Mouse (Mus musculus): ENCODE measurements around the gene Arfgap3.
"Not testable (repeated sequence)": the region's sequence is repeated elsewhere in the genome, so short reads cannot be mapped to it uniquely, and the experiment has no call there.

The Arfgap3 gene

DNA sequence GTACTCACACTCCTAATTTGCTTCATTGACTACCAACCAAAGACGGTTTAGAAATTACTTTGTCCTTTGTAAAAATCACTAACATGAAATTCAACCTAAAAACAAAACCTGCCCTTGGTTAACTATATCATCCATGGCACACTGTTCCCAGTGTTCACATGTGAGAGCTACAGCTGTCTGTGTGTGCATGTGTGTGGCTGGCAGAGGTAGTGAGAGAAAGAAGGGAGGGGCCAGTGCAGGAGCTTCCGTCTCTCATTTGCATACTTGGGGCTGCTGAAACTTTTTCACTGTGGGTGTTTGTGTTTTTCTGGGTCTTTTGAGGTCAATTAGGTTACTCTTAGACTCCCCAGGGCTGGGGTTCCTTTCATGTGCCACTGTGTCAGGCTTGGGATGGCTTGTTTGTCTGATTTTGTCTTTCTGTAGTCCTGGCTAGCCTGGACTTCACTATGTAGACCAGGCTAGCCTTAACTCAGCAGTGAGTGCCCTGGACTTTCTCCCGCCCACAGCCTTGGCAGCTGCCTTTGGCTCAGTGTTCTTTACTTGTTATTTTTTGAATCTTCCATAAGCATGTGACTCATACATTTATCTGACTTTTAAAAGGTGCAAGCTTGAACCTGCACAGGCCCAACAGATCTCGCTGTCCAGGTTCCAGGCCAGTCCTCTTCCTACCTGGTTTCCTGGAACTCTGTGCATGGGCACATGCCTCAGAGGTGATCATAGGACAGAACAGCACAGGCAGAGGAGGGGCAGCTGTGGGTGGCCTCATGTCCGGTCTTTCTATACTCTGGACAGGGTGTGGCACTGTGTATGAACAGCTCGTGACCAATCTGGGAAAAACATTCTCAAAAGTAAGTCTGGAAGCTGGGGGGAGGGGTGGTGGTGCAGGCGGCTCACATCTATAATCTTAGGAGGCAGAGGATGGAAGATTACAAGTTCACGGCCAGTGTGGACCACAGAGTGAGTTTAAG is 11.9 kb downstream of the Arfgap3 start:
- H3K36me3 ChIP-seq (ENCODE audit: insufficient read depth, low read length) = peaks cover 24% of the 10 kb centered on the region
- H3K4me3 ChIP-seq (replicated peaks; ENCODE audit: low read length) = peak overlapping the region; percentile 60
- no peaks in the 10 kb centered on the region for H3K27me3 ChIP-seq (ENCODE audit: insufficient read depth, low read length)
- H3K9me3 ChIP-seq (ENCODE audit: low read length) = no peaks in the 10 kb centered on the region
- peaks cover 44% of the 10 kb centered on the region for H3K4me1 ChIP-seq (replicated peaks; ENCODE audit: low read depth, low read length)
- no peak for TF ChIP-seq CTCF (conservative IDR thresholded peaks at IDR 0.05; ENCODE audit: low read length)
- no peak for TF ChIP-seq POU5F1 (IDR thresholded peaks at IDR 0.05; ENCODE audit: borderline replicate concordance, low read length)
- no peak for TF ChIP-seq NANOG (IDR thresholded peaks at IDR 0.05; ENCODE audit: borderline replicate concordance, low read length)

DNA sequence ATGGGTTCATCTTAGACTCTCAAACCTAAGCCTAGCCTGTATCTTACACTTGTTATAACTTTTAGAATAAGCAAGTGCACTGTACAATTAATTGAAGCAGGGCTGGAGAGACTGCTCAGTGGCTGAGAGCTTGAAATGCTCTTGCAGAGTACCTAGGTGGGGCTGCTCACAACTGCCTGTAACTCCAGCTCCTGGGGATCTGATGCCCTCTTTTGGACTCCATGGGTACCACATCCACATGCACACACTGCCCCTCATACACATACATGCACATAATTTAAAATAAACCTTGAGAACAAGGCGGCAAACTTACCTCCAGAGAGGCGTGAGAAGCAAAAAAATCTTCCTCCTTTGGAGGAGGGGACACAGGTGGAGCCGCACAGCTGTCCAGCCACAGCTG is 17.7 kb downstream of the Arfgap3 start:
- peaks cover 14% of the 10 kb centered on the region for H3K36me3 ChIP-seq (ENCODE audit: insufficient read depth, low read length)
- H3K9me3 ChIP-seq (ENCODE audit: low read length) = no peaks in the 10 kb centered on the region
- TF ChIP-seq POU5F1 (IDR thresholded peaks at IDR 0.05; ENCODE audit: borderline replicate concordance, low read length) (no peak), CTCF (conservative IDR thresholded peaks at IDR 0.05; ENCODE audit: low read length) (peak; percentile 63)
- H3K4me1 ChIP-seq (replicated peaks; ENCODE audit: low read depth, low read length) = peaks cover 70% of the 10 kb centered on the region
- no peak overlapping the region for H3K4me3 ChIP-seq (replicated peaks; ENCODE audit: low read length)
- H3K27me3 ChIP-seq (ENCODE audit: insufficient read depth, low read length) = no peaks in the 10 kb centered on the region

DNA sequence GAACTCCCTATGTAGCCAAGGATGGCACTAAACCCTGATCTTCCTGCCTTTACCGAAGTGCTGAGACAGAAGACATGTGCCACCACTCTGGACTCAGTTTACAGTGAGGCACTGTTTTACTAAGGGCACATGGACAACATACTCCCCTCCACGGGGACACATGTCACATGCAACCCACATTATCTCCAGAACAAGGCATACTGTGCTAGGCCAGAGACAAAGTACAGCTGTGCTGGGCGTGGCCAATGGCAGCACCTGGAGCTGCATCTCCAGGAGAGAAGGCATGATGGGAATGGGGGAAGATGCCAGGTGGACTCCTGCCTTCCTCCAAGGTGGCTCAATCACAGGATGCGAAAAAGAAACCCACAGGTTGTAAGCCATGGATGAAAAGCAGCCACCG is 21.1 kb downstream of the Arfgap3 start:
- TF ChIP-seq CTCF (conservative IDR thresholded peaks at IDR 0.05; ENCODE audit: low read length) = no peak
- no peak for TF ChIP-seq POU5F1 (IDR thresholded peaks at IDR 0.05; ENCODE audit: borderline replicate concordance, low read length)
- TF ChIP-seq NANOG (IDR thresholded peaks at IDR 0.05; ENCODE audit: borderline replicate concordance, low read length) = no peak
- Histone ChIP-seq H3K9me3 (ENCODE audit: low read length) (no peaks in the 10 kb centered on the region), H3K4me3 (replicated peaks; ENCODE audit: low read length) (no peak overlapping the region), H3K36me3 (ENCODE audit: insufficient read depth, low read length) (peaks cover 11% of the 10 kb centered on the region), H3K27me3 (ENCODE audit: insufficient read depth, low read length) (no peaks in the 10 kb centered on the region), H3K4me1 (replicated peaks; ENCODE audit: low read depth, low read length) (peaks cover 60% of the 10 kb centered on the region)

DNA sequence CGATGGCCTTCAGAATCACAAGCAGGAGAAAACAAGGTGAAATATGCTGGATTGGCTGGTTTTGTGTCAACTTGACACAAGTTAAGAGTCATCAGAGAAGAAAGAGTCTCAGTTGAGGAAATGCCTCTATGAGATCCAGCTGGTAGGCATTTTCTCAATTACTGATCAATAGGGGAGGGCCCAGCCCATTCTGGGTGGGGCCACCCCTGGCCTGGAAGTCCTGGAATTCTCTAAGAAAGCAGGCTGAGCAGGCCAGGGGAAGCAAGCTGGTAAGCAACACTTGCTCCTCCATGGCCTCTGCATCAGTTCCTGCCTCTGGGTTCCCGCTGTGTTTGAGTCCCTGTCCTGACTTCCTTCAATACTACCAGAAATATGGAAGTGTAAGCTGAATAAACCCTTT is 27.0 kb downstream of the Arfgap3 start:
- Histone ChIP-seq H3K36me3 (ENCODE audit: insufficient read depth, low read length) (peaks cover 15% of the 10 kb centered on the region), H3K4me3 (replicated peaks; ENCODE audit: low read length) (no peak overlapping the region), H3K4me1 (replicated peaks; ENCODE audit: low read depth, low read length) (peaks cover 18% of the 10 kb centered on the region), H3K9me3 (ENCODE audit: low read length) (no peaks in the 10 kb centered on the region), H3K27me3 (ENCODE audit: insufficient read depth, low read length) (no peaks in the 10 kb centered on the region)
- TF ChIP-seq NANOG (IDR thresholded peaks at IDR 0.05; ENCODE audit: borderline replicate concordance, low read length) (no peak), POU5F1 (IDR thresholded peaks at IDR 0.05; ENCODE audit: borderline replicate concordance, low read length) (no peak), CTCF (conservative IDR thresholded peaks at IDR 0.05; ENCODE audit: low read length) (no peak)

DNA sequence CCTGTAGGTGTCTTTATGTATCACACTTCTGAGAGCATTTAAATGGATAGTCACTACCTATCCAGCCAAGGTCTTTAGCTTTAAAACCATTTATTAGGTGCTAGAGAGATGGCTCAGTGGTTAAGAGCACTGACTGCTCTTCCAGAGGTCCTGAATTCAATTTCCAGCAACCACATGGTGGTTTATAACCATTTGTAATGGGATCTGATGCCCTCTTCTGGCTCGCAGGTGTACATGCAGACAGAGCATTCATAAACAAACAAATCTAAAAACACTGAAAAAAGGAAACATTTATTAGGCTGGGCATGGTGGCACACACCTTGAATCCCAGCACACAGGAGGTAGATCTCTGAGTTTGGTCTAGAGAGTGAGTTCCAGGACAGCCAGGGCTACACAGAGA is 35.1 kb downstream of the Arfgap3 start:
- H3K9me3 ChIP-seq (ENCODE audit: low read length) = no peaks in the 10 kb centered on the region
- H3K36me3 ChIP-seq (ENCODE audit: insufficient read depth, low read length) = peaks cover 30% of the 10 kb centered on the region
- no peak overlapping the region for H3K4me3 ChIP-seq (replicated peaks; ENCODE audit: low read length)
- H3K27me3 ChIP-seq (ENCODE audit: insufficient read depth, low read length) = no peaks in the 10 kb centered on the region
- peaks cover 18% of the 10 kb centered on the region for H3K4me1 ChIP-seq (replicated peaks; ENCODE audit: low read depth, low read length)
- TF ChIP-seq CTCF (conservative IDR thresholded peaks at IDR 0.05; ENCODE audit: low read length) (peak; percentile 41), POU5F1 (IDR thresholded peaks at IDR 0.05; ENCODE audit: borderline replicate concordance, low read length) (no peak)

DNA sequence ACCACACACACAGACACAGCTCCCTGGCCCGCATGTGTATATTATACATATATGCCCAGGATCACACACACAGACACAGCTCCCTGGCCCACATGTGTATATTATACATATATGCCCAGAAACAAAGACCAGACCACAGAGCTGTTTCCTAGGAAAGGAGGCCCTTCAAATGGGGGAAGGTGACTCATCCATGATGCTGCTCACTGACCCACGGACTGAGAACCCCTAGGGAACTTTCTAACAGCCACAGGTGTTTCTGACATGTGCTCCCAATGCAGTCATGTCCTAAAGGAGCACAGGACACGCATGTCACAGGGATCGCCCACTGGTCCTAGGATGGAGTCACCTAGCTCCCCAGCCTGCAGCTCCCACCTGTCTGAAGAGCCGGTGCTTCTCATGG is 40.2 kb downstream of the Arfgap3 start:
- H3K4me1 ChIP-seq (replicated peaks; ENCODE audit: low read depth, low read length) = peaks cover 44% of the 10 kb centered on the region
- no peak overlapping the region for H3K4me3 ChIP-seq (replicated peaks; ENCODE audit: low read length)
- TF ChIP-seq NANOG (IDR thresholded peaks at IDR 0.05; ENCODE audit: borderline replicate concordance, low read length) (no peak), POU5F1 (IDR thresholded peaks at IDR 0.05; ENCODE audit: borderline replicate concordance, low read length) (no peak), CTCF (conservative IDR thresholded peaks at IDR 0.05; ENCODE audit: low read length) (no peak)
- peaks cover 55% of the 10 kb centered on the region for H3K36me3 ChIP-seq (ENCODE audit: insufficient read depth, low read length)
- H3K27me3 ChIP-seq (ENCODE audit: insufficient read depth, low read length) = no peaks in the 10 kb centered on the region
- H3K9me3 ChIP-seq (ENCODE audit: low read length) = no peaks in the 10 kb centered on the region

DNA sequence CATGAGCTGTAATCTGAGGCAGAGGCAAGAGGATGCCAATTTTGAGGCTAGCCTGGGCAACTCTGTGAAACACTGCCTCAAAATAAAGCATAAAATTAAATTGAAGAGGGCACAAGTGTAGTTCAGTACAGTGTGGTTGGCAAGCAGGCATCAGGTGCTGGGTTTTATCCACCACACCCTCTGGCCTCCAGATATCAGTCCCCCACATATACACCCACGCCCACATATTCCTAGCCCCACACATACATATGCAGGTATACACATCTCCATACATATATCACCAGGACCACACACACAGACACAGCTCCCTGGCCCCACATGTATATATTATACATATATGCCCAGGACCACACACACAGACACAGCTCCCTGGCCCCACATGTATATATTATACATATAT is 41.3 kb downstream of the Arfgap3 start:
- H3K4me1 ChIP-seq (replicated peaks; ENCODE audit: low read depth, low read length) = peaks cover 49% of the 10 kb centered on the region
- peaks cover 50% of the 10 kb centered on the region for H3K36me3 ChIP-seq (ENCODE audit: insufficient read depth, low read length)
- not testable (repeated sequence) for H3K27me3 ChIP-seq (ENCODE audit: insufficient read depth, low read length); H3K4me3 ChIP-seq (replicated peaks; ENCODE audit: low read length); H3K9me3 ChIP-seq (ENCODE audit: low read length)

DNA sequence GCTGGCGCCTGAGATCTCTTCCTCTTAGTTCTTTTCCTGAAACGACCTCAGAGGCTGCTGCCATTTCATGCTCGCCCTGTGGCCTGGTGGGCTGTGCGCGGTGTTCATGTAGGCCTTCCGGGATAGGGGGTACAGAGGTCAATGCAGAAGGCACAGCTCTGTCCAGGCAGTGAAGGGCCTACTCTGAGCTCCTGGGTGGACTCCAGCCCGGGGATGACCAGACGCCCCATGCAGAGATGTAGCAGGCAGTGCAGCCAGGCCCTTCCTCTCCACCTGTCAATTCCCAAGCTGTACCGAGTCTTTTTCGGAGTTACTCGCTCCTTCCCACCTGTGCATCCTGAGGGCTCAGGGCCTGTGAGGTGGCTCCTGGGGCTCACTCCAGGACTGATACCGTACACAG is 43.9 kb downstream of the Arfgap3 start:
- H3K4me3 ChIP-seq (replicated peaks; ENCODE audit: low read length) = peak overlapping the region; percentile 61; the same call in 1 of the 2 replicates
- no peaks in the 10 kb centered on the region for H3K9me3 ChIP-seq (ENCODE audit: low read length)
- H3K4me1 ChIP-seq (replicated peaks; ENCODE audit: low read depth, low read length) = peaks cover 67% of the 10 kb centered on the region
- H3K27me3 ChIP-seq (ENCODE audit: insufficient read depth, low read length) = no peaks in the 10 kb centered on the region
- TF ChIP-seq POU5F1 (IDR thresholded peaks at IDR 0.05; ENCODE audit: borderline replicate concordance, low read length) (no peak), NANOG (IDR thresholded peaks at IDR 0.05; ENCODE audit: borderline replicate concordance, low read length) (no peak), CTCF (conservative IDR thresholded peaks at IDR 0.05; ENCODE audit: low read length) (no peak)
- peaks cover 36% of the 10 kb centered on the region for H3K36me3 ChIP-seq (ENCODE audit: insufficient read depth, low read length)

All from E14TG2a.4 (cell line).